Mouse (Mus musculus) G1E (cell line): ENCODE measurements around the gene Pin1. TPM values are rescaled to one million over a fixed set of nuclear protein-coding genes. Genes with fewer than 3 reads are reported as not detected.

Experiments
- ATAC-seq: 2 replicates; pipeline ENCODE4 v1.8.0; 2016; ENCODE audit warnings: mild to moderate bottlenecking; ENCODE audit not compliant: insufficient number of reproducible peaks, poor library complexity, low FRiP score, severe bottlenecking; ENCODE audit errors: extremely low read depth
- DNase-seq: peaks from one replicate; pipeline ENCODE4 v3.0.0; 2012; ENCODE audit warnings: low spot score
- H3K27me3 ChIP-seq: 2 replicates; pipeline ENCODE4 v1.6.1; 2012; ENCODE audit warnings: mild to moderate bottlenecking, low read length, inconsistent platforms; ENCODE audit not compliant: insufficient read depth
- H3K36me3 ChIP-seq: replicated peaks from 2 replicates; pipeline ENCODE3; 2012; ENCODE audit warnings: mild to moderate bottlenecking, inconsistent platforms
- H3K4me1 ChIP-seq: 2 replicates; pipeline ENCODE4 v1.6.1; 2012; ENCODE audit warnings: low read depth, low read length, inconsistent platforms, mixed read lengths; ENCODE audit not compliant: insufficient read depth
- H3K4me3 ChIP-seq: 2 replicates; pipeline ENCODE4 v1.5.1; 2012; ENCODE audit warnings: low read depth, mild to moderate bottlenecking, inconsistent platforms, low read length, moderate library complexity, mixed read lengths
- H3K9me3 ChIP-seq: replicated peaks from 2 replicates; pipeline ENCODE4 v1.6.1; 2012; ENCODE audit warnings: inconsistent platforms
- CTCF ChIP-seq: IDR thresholded peaks from 2 replicates; pipeline ENCODE4 v1.5.1; 2012; ENCODE audit warnings: low read depth, low read length, inconsistent platforms, mixed read lengths
- GATA1 ChIP-seq: IDR thresholded peaks from 2 replicates; pipeline ENCODE4 v1.6.1; 2012; ENCODE audit warnings: borderline replicate concordance, low read length, inconsistent platforms, mixed read lengths
- GATA2 ChIP-seq: IDR thresholded peaks from 2 replicates; pipeline ENCODE4 v1.6.1; 2012; ENCODE audit warnings: low read depth, low read length, inconsistent platforms, borderline replicate concordance
- POLR2AphosphoS5 ChIP-seq: IDR thresholded peaks from 2 replicates; pipeline ENCODE4 v1.6.1; 2012; ENCODE audit warnings: low read depth, low read length, inconsistent platforms; ENCODE audit not compliant: insufficient replicate concordance
- TAL1 ChIP-seq: conservative IDR thresholded peaks from 2 replicates; pipeline ENCODE4 v1.6.1; 2012; ENCODE audit warnings: low read depth, low read length, inconsistent platforms, mixed read lengths
- polyA plus RNA-seq: library from polyadenylated mRNA; stranded (reverse); fragments of >175 nt; gene quantifications from 2 replicates; pipeline ENCODE4 v1.2.3, GENCODE M21; 2012
- total RNA-seq, 2 experiments: library from RNA; stranded (forward) in 1 of 2; stranded (reverse) in 1 of 2; fragments of 200-1000 nt in 1 of 2; fragments of >200 nt in 1 of 2; fragmentation: Nextera tagmentation in 1 of 2; gene quantifications; 2 replicates each; pipeline ENCODE4 v1.2.3; 2014 to 2017

Gene Pin1
- total and polyA plus RNA-seq, 3 experiments: 13.2 to 27.3 (median 17.0) TPM

DNA sequence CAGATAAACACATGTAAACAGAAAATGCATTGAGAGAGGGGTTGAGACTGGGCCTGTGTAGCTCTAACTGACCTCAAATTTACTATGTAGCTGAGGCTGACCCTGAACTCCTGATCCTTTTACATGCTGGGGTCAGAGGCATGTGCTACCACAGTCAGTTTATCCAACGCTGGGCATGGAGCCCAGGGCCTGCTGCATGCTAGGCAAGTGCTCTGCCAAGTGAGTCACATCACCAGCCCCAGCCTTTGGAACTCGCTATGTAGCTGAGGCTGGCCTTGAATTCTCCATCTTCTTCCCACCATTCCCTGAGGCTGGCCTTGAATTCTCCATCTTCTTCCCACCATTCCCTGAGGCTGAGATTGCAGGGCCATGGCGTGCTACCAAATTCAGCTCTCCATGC lies 58.6 kb downstream of the Pin1 start:
- Histone ChIP-seq H3K4me3 (no peak overlapping the region), H3K36me3 (no peaks in the 10 kb centered on the region), H3K4me1 (no peaks in the 10 kb centered on the region; the same call in 1 of the 2 replicates), H3K27me3 (peaks cover 4% of the 10 kb centered on the region; the same call in 1 of the 2 replicates), H3K9me3 (no peaks in the 10 kb centered on the region; the same call in 1 of the 2 replicates)
- DNase-seq (no peak), ATAC-seq (no peak)
- no peak for TF ChIP-seq CTCF
- no peak for TF ChIP-seq POLR2AphosphoS5
- TF ChIP-seq GATA1: no peak
- no peak for TF ChIP-seq GATA2
- TF ChIP-seq TAL1: no peak

DNA sequence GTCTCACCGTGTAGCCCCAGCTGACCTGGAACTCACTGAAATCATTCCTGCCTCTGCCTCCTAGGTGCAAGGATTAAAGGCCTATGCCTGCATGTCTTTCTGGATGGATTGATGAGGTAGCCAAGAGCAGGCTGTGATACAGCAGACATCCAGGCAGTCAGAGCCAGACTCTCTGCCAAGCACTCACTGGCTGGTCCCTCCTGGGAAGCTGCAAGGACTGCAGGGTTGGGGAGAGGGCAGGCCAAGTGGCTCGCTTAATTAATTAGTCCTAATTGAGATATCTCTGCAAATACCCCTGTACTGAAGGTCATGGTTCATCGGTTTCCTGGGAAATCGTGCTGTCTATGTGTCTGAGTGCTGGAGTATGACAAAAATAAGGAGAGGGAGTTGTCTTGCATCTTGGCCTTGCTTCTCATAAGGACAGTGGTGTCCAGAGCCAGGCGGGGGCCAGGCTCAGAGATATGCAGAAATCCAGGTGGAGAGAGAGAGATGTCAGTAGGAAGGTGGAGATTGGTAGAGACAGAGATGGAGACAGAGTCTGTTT lies 61.1 kb downstream of the Pin1 start:
- no peak for TF ChIP-seq POLR2AphosphoS5
- no peak for TF ChIP-seq GATA1
- peaks cover 6% of the 10 kb centered on the region for H3K27me3 ChIP-seq

DNA sequence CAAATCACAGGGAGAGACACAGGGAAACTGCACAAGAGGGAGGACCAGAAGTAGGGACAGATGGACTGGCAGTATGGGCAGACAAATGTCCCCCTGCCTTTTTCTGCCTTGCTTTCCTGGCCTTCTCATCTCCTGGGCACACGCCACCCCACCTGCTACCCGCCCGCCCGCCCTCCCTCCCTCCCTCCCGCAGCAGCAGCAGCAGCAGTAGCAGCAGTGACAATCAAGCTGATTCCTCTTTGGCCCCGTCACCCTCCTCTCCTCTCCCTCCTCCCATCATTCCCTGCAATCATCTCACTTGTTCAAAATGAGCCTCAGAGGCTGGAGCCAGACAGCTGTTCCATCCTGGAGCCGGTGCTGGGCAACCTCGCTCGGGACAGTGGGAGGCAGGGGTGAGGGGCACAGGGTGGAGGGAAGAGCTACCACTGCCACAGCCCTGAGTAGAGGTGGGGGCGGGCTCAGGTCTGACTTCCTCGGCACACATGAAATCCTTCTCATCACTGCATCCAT lies 61.6 kb downstream of the Pin1 start:
- Histone ChIP-seq H3K36me3 (no peaks in the 10 kb centered on the region), H3K27me3 (peaks cover 6% of the 10 kb centered on the region), H3K4me3 (no peak overlapping the region), H3K9me3 (no peaks in the 10 kb centered on the region; the same call in 1 of the 2 replicates), H3K4me1 (no peaks in the 10 kb centered on the region)
- TF ChIP-seq TAL1 (no peak), GATA2 (no peak), POLR2AphosphoS5 (no peak), GATA1 (no peak), CTCF (no peak)
- no peak for DNase-seq
- no peak for ATAC-seq

More for the DNA sequence above, 61.1 kb downstream of the Pin1 start:
- Histone ChIP-seq H3K36me3 (no peaks in the 10 kb centered on the region), H3K4me1 (no peaks in the 10 kb centered on the region), H3K4me3 (no peak overlapping the region), H3K9me3 (no peaks in the 10 kb centered on the region; the same call in 1 of the 2 replicates)
- DNase-seq: no peak
- no peak for ATAC-seq

DNA sequence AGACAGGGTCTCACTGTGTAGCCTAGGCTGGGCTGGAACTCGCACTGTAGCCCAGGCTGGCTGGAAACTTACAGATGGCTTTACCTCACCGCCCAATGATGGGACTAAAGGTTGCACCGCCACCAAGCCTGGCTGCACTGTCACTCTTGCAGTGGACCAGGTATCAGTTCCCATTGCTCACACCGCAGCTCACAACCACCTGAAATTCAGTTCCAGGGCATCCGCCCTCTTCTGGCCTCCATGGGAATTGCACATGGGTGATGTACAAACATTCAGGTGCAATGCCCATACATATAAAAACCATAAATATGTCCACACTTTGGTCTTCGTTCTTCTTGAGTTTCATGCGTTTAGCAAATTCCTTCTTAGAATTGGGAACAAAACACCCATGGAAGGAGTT lies 63.4 kb downstream of the Pin1 start:
- H3K9me3 ChIP-seq: no peaks in the 10 kb centered on the region; the same call in 1 of the 2 replicates
- no peaks in the 10 kb centered on the region for H3K4me1 ChIP-seq
- ATAC-seq: no peak
- peaks cover 6% of the 10 kb centered on the region for H3K27me3 ChIP-seq
- H3K36me3 ChIP-seq: no peaks in the 10 kb centered on the region
- no peak overlapping the region for H3K4me3 ChIP-seq
- no peak for DNase-seq
- TF ChIP-seq GATA1 (no peak), CTCF (peak; percentile 73)

Other genes with a start within 250 kb of the Pin1 start
- gene Zfp26, start 191.9 kb upstream of the Pin1 start, total RNA-seq (2014; fragmentation: Nextera tagmentation): 26.8 and 30.0 TPM in 2 replicates
- 24.1 and 31.4 TPM in 2 replicates for gene Zfp26, start 191.9 kb upstream of the Pin1 start, total RNA-seq (2017)
- 0.28 and 0.31 TPM in 2 replicates for gene Zfp26, start 191.9 kb upstream of the Pin1 start, polyA plus RNA-seq
- 43.1 and 46.0 TPM in 2 replicates for gene Zfp426, start 159.3 kb upstream of the Pin1 start, total RNA-seq (2014; fragmentation: Nextera tagmentation)
- 17.2 and 22.2 TPM in 2 replicates for gene Zfp426, start 159.3 kb upstream of the Pin1 start, total RNA-seq (2017)
- gene Zfp426, start 159.3 kb upstream of the Pin1 start, polyA plus RNA-seq: 2.4 and 4.1 TPM in 2 replicates
- 109 and 129 TPM in 2 replicates for gene Zfp266, start 130.7 kb upstream of the Pin1 start, total RNA-seq (2014; fragmentation: Nextera tagmentation)
- gene Zfp266, start 130.7 kb upstream of the Pin1 start, total RNA-seq (2017): 58.4 and 64.2 TPM in 2 replicates
- gene Zfp266, start 130.7 kb upstream of the Pin1 start, polyA plus RNA-seq: 1.4 and 2.0 TPM in 2 replicates
- 10.3 and 11.3 TPM in 2 replicates for gene Zfp846, start 70.8 kb upstream of the Pin1 start, total RNA-seq (2014; fragmentation: Nextera tagmentation)
- 8.0 and 10.5 TPM in 2 replicates for gene Zfp846, start 70.8 kb upstream of the Pin1 start, total RNA-seq (2017)
- gene Zfp846, start 70.8 kb upstream of the Pin1 start, polyA plus RNA-seq: 8.8 and 10.6 TPM in 2 replicates
- gene Ubl5, start 9.2 kb upstream of the Pin1 start, total RNA-seq (2014; fragmentation: Nextera tagmentation): 175 and 176 TPM in 2 replicates
- gene Ubl5, start 9.2 kb upstream of the Pin1 start, total RNA-seq (2017): 256 and 270 TPM in 2 replicates
- gene Ubl5, start 9.2 kb upstream of the Pin1 start, polyA plus RNA-seq: 9.2 and 18.4 TPM in 2 replicates
- gene Fbxl12, start 7.3 kb upstream of the Pin1 start, total RNA-seq (2014; fragmentation: Nextera tagmentation): 25.6 and 34.2 TPM in 2 replicates
- 6.3 and 7.9 TPM in 2 replicates for gene Fbxl12, start 7.3 kb upstream of the Pin1 start, total RNA-seq (2017)
- gene Fbxl12, start 7.3 kb upstream of the Pin1 start, polyA plus RNA-seq: 15.4 and 22.0 TPM in 2 replicates
- not detected in 2 replicates for gene Olfm2, start 94.3 kb downstream of the Pin1 start, total RNA-seq (2014; fragmentation: Nextera tagmentation)
- 0.06 TPM in 1 of 2 replicates, not detected in the other for gene Olfm2, start 94.3 kb downstream of the Pin1 start, total RNA-seq (2017)
- gene Olfm2, start 94.3 kb downstream of the Pin1 start, polyA plus RNA-seq: not detected in 2 replicates
- not detected in 2 replicates for gene Col5a3, start 163.0 kb downstream of the Pin1 start, total RNA-seq (2014; fragmentation: Nextera tagmentation)
- gene Col5a3, start 163.0 kb downstream of the Pin1 start, total RNA-seq (2017): 0.11 TPM in 1 of 2 replicates, not detected in the other
- gene Col5a3, start 163.0 kb downstream of the Pin1 start, polyA plus RNA-seq: not detected in 2 replicates
- not detected in 2 replicates for gene Rdh8, start 166.4 kb downstream of the Pin1 start, total RNA-seq (2014; fragmentation: Nextera tagmentation)
- 0.06 TPM in 1 of 2 replicates, not detected in the other for gene Rdh8, start 166.4 kb downstream of the Pin1 start, total RNA-seq (2017)
- not detected in 2 replicates for gene Rdh8, start 166.4 kb downstream of the Pin1 start, polyA plus RNA-seq
- not detected in 2 replicates for gene A230050P20Rik, start 216.5 kb downstream of the Pin1 start, total RNA-seq (2014; fragmentation: Nextera tagmentation)
- 0.05 TPM in 1 of 2 replicates, not detected in the other for gene A230050P20Rik, start 216.5 kb downstream of the Pin1 start, total RNA-seq (2017)
- gene A230050P20Rik, start 216.5 kb downstream of the Pin1 start, polyA plus RNA-seq: 0.04 and 0.05 TPM in 2 replicates
- 1.2 and 5.1 TPM in 2 replicates for gene Angptl6, start 227.6 kb downstream of the Pin1 start, total RNA-seq (2014; fragmentation: Nextera tagmentation)
- gene Angptl6, start 227.6 kb downstream of the Pin1 start, total RNA-seq (2017): 0.66 and 0.93 TPM in 2 replicates
- gene Angptl6, start 227.6 kb downstream of the Pin1 start, polyA plus RNA-seq: 2.4 and 3.1 TPM in 2 replicates
- 40.3 and 47.7 TPM in 2 replicates for gene Ppan, start 236.1 kb downstream of the Pin1 start, total RNA-seq (2014; fragmentation: Nextera tagmentation)
- gene Ppan, start 236.1 kb downstream of the Pin1 start, total RNA-seq (2017): 66.9 and 71.7 TPM in 2 replicates
- 297 and 313 TPM in 2 replicates for gene Ppan, start 236.1 kb downstream of the Pin1 start, polyA plus RNA-seq
- 198 and 222 TPM in 2 replicates for gene Eif3g, start 246.5 kb downstream of the Pin1 start, total RNA-seq (2014; fragmentation: Nextera tagmentation)
- gene Eif3g, start 246.5 kb downstream of the Pin1 start, total RNA-seq (2017): 173 and 175 TPM in 2 replicates
- gene Eif3g, start 246.5 kb downstream of the Pin1 start, polyA plus RNA-seq: 475 and 545 TPM in 2 replicates